Mouse (Mus musculus): ENCODE data around the gene Rbm24.

Gene Rbm24

GRCm38 (mm10) chr13:46418141-46418601 lies at the start of gene Rbm24:
Gene Rbm24, plus strand, starts transcription at chr13:46418434.
- DNase-seq (ENCODE audit: low spot score in 2 of 2), result peak in 1 of 2 experiments; percentile 6

- no peak for DNase-seq (ENCODE audit: low spot score in 2 of 2)
Measured at GRCm38 (mm10) chr13:46372884-46373283, 45.4 kb upstream of the Rbm24 start.

GRCm38 (mm10) chr13:46375371-46375770 lies 42.9 kb upstream of the Rbm24 start:
- no peak for DNase-seq (ENCODE audit: low spot score in 2 of 2)

- no peak for DNase-seq (ENCODE audit: low spot score in 2 of 2)
Measured at GRCm38 (mm10) chr13:46387396-46387795, 30.8 kb upstream of the Rbm24 start.

- no peak for DNase-seq (ENCODE audit: low spot score in 2 of 2)
Measured at GRCm38 (mm10) chr13:46391654-46392053, 26.6 kb upstream of the Rbm24 start.

- DNase-seq (ENCODE audit: low spot score in 2 of 2), result no peak
Measured at GRCm38 (mm10) chr13:46392893-46393292, 25.3 kb upstream of the Rbm24 start.

GRCm38 (mm10) chr13:46393936-46394335 lies 24.3 kb upstream of the Rbm24 start:
- DNase-seq (ENCODE audit: low spot score in 2 of 2), result no peak

GRCm38 (mm10) chr13:46397235-46397634 lies 21.0 kb upstream of the Rbm24 start:
- no peak for DNase-seq (ENCODE audit: low spot score in 2 of 2)

- no peak for DNase-seq (ENCODE audit: low spot score in 2 of 2)
Measured at GRCm38 (mm10) chr13:46407151-46407550, 11.1 kb upstream of the Rbm24 start.

GRCm38 (mm10) chr13:46412247-46412646 lies 6.0 kb upstream of the Rbm24 start:
- no peak for DNase-seq (ENCODE audit: low spot score in 2 of 2)

- no peak for DNase-seq (ENCODE audit: low spot score in 2 of 2)
Measured at GRCm38 (mm10) chr13:46413588-46413987, 4.6 kb upstream of the Rbm24 start.

- no peak for DNase-seq (ENCODE audit: low spot score in 2 of 2)
Measured at GRCm38 (mm10) chr13:46414050-46414449, 4.2 kb upstream of the Rbm24 start.

GRCm38 (mm10) chr13:46416021-46416420 lies 2.2 kb upstream of the Rbm24 start:
- no peak for DNase-seq (ENCODE audit: low spot score in 2 of 2)

- DNase-seq (ENCODE audit: low spot score in 2 of 2), result no peak
Measured at GRCm38 (mm10) chr13:46417594-46417993, 640 bp upstream of the Rbm24 start.

- DNase-seq (ENCODE audit: low spot score in 2 of 2), result no peak
Measured at GRCm38 (mm10) chr13:46418731-46419545, 704 bp downstream of the Rbm24 start.

- no peak for DNase-seq (ENCODE audit: low spot score in 2 of 2)
Measured at GRCm38 (mm10) chr13:46419648-46420047, 1.4 kb downstream of the Rbm24 start.

- DNase-seq (ENCODE audit: low spot score in 2 of 2), result no peak
Measured at GRCm38 (mm10) chr13:46420095-46420494, 1.9 kb downstream of the Rbm24 start.

GRCm38 (mm10) chr13:46423805-46424204 lies 5.6 kb downstream of the Rbm24 start:
- DNase-seq (ENCODE audit: low spot score in 2 of 2), result no peak

- DNase-seq (ENCODE audit: low spot score in 2 of 2), result no peak
Measured at GRCm38 (mm10) chr13:46424376-46424775, 6.1 kb downstream of the Rbm24 start.

GRCm38 (mm10) chr13:46426651-46427269 lies 8.5 kb downstream of the Rbm24 start:
- no peak for DNase-seq (ENCODE audit: low spot score in 2 of 2)

GRCm38 (mm10) chr13:46428964-46429363 lies 10.7 kb downstream of the Rbm24 start:
- no peak for DNase-seq (ENCODE audit: low spot score in 2 of 2)

GRCm38 (mm10) chr13:46429866-46430265 lies 11.6 kb downstream of the Rbm24 start:
- DNase-seq (ENCODE audit: low spot score in 2 of 2), result no peak

Data from spleen, postnatal 14 days (tissue).